Mouse (Mus musculus) cerebellum, adult 2 months (tissue): ENCODE measurements around the gene Mast4.

Experiments
- CTCF ChIP-seq: fragments of 200-500 bp; IDR thresholded peaks from 2 replicates; pipeline ENCODE4 v1.5.1; 2011; ENCODE audit warnings: low read depth, mild to moderate bottlenecking, control low read depth, low read length, moderate library complexity, borderline replicate concordance; ENCODE audit not compliant: insufficient read depth
- POLR2A ChIP-seq: fragments of 200-500 bp; IDR thresholded peaks from 2 replicates; pipeline ENCODE4 v1.6.1; 2011; ENCODE audit warnings: low read length, control low read depth, borderline replicate concordance; ENCODE audit not compliant: insufficient read depth

- no peak for TF ChIP-seq CTCF
- TF ChIP-seq POLR2A: no peak
These were observed 402.3 kb downstream of the Mast4 start for GRCm38 (mm10) chr13:102931951-102932350.
